Mouse (Mus musculus) cerebellum, adult 2 months (tissue): ENCODE data around the gene Olfr31. TPM values are rescaled to one million over a fixed set of nuclear protein-coding genes. Genes with fewer than 3 reads are reported as not detected.
A peak's percentile ranks its signal among the peaks of the same experiment; 100 is the strongest.

ENCODE experiments used
- DNase-seq, 2 experiments: peaks; one replicate each; pipeline ENCODE4 v3.0.0; 2021
- H3K27ac ChIP-seq: fragments of 200-500 bp; 2 replicates; pipeline ENCODE4 v1.5.1; 2012; ENCODE audit warnings: low read length, control low read depth, inconsistent platforms; ENCODE audit not compliant: insufficient read depth
- H3K27me3 ChIP-seq: fragments of 200-500 bp; 2 replicates; pipeline ENCODE4 v1.6.1; 2012; ENCODE audit warnings: inconsistent platforms, mild to moderate bottlenecking, low read length, moderate library complexity; ENCODE audit not compliant: control insufficient read depth, insufficient read depth
- H3K4me1 ChIP-seq: fragments of 200-500 bp; 2 replicates; pipeline ENCODE4 v1.6.1; 2011; ENCODE audit warnings: low read length; ENCODE audit not compliant: control insufficient read depth, insufficient read depth
- H3K4me3 ChIP-seq: fragments of 200-500 bp; replicated peaks from 2 replicates; pipeline ENCODE3; 2011; ENCODE audit warnings: mild to moderate bottlenecking, low read depth, low read length, control low read depth; ENCODE audit not compliant: insufficient read depth
- CTCF ChIP-seq: fragments of 200-500 bp; IDR thresholded peaks from 2 replicates; pipeline ENCODE4 v1.5.1; 2011; ENCODE audit warnings: low read depth, mild to moderate bottlenecking, control low read depth, low read length, moderate library complexity, borderline replicate concordance; ENCODE audit not compliant: insufficient read depth
- POLR2A ChIP-seq: fragments of 200-500 bp; IDR thresholded peaks from 2 replicates; pipeline ENCODE4 v1.6.1; 2011; ENCODE audit warnings: low read length, control low read depth, borderline replicate concordance; ENCODE audit not compliant: insufficient read depth
- WGBS: fragments of 180-500 bp; shearing (Covaris S2); methylation state at CpG from one replicate; pipeline ENCODE4 v1.1.7; 2018; 5-methylcytosine and 5-hydroxymethylcytosine counted together
- polyA plus RNA-seq: library from polyadenylated mRNA; depleted of rRNA; stranded (reverse); fragments of >200 nt; gene quantifications from 2 replicates; pipeline ENCODE4 v1.2.3, GENCODE M21; 2012; rRNA removed

Olfr31 gene
- 0.26 and 0.73 TPM in 2 replicates for polyA plus RNA-seq

GRCm38 (mm10) chr14:14322528-14322927, at the start of gene Olfr31:
Gene Olfr31, plus strand, starts transcription at chr14:14322828.
- Histone ChIP-seq H3K4me1 (no peaks in the 10 kb centered on the region), H3K27me3 (no peaks in the 10 kb centered on the region), H3K4me3 (no peak within 1 kb of the TSS), H3K27ac (no peak within 1 kb of the TSS)
- DNase-seq: no peak
- TF ChIP-seq CTCF: no peak
- no peak for TF ChIP-seq POLR2A

GRCm38 (mm10) chr14:14294426-14294825, 28.2 kb upstream of the Olfr31 start:
- TF ChIP-seq CTCF (peak; percentile 44; the same call in 1 of the 2 replicates), POLR2A (no peak)
- WGBS: 12% methylated on average over 7 of the region's 7 CpGs
- H3K27me3 ChIP-seq: no peaks in the 10 kb centered on the region
- peak overlapping the region; percentile 28 for H3K4me3 ChIP-seq
- DNase-seq: peak; percentile 63 to 69
- peak overlapping the region; percentile 72 for H3K27ac ChIP-seq
- peaks cover 4% of the 10 kb centered on the region; the same call in 1 of the 2 replicates for H3K4me1 ChIP-seq

- H3K4me3 ChIP-seq: peak overlapping the region; percentile 54
- no peaks in the 10 kb centered on the region for H3K4me1 ChIP-seq
- no peaks in the 10 kb centered on the region for H3K27me3 ChIP-seq
- peak; percentile 55 to 71 for DNase-seq
- WGBS: 34% methylated on average over 16 of the region's 16 CpGs
- no peak for TF ChIP-seq CTCF
- TF ChIP-seq POLR2A: peak; percentile 21; the same call in 1 of the 2 replicates
- H3K27ac ChIP-seq: peak overlapping the region; percentile 82
Observed at GRCm38 (mm10) chr14:14308938-14309337, 13.7 kb upstream of the Olfr31 start.

GRCm38 (mm10) chr14:14309416-14309815, 13.2 kb upstream of the Olfr31 start:
- Histone ChIP-seq H3K27me3 (no peaks in the 10 kb centered on the region), H3K4me1 (no peaks in the 10 kb centered on the region), H3K27ac (peak overlapping the region; percentile 82), H3K4me3 (peak overlapping the region; percentile 54)
- DNase-seq: peak in 1 of 2 experiments; percentile 18
- TF ChIP-seq CTCF: no peak
- TF ChIP-seq POLR2A: no peak
- 37% methylated on average over 14 of the region's 14 CpGs for WGBS

GRCm38 (mm10) chr14:14345113-14345871, 22.7 kb downstream of the Olfr31 start:
- 4% methylated on average over 39 of the region's 40 CpGs for WGBS
- peak; percentile 88 to 89 for DNase-seq
- Histone ChIP-seq H3K27me3 (no peaks in the 10 kb centered on the region), H3K4me1 (no peaks in the 10 kb centered on the region), H3K27ac (no peak overlapping the region; the same call in 1 of the 2 replicates), H3K4me3 (peak overlapping the region; percentile 81)
- TF ChIP-seq CTCF (peak; percentile 62; the same call in 1 of the 2 replicates), POLR2A (no peak)

GRCm38 (mm10) chr14:14345948-14346812, 23.6 kb downstream of the Olfr31 start, which contains the start of gene Il3ra:
Gene Il3ra, plus strand, starts transcription at chr14:14346275.
- WGBS: 3% methylated on average over 69 of the region's 69 CpGs

GRCm38 (mm10) chr14:14346813-14347100, 24.1 kb downstream of the Olfr31 start:
- H3K4me1 ChIP-seq: no peaks in the 10 kb centered on the region
- 30% methylated on average over 16 of the region's 16 CpGs for WGBS
- no peak overlapping the region for H3K4me3 ChIP-seq
- TF ChIP-seq CTCF: no peak
- no peak for TF ChIP-seq POLR2A
- peak in 1 of 2 experiments; percentile 24 for DNase-seq
- H3K27me3 ChIP-seq: no peaks in the 10 kb centered on the region
- no peak overlapping the region for H3K27ac ChIP-seq

More at GRCm38 (mm10) chr14:14345948-14346812, 23.6 kb downstream of the Olfr31 start, which contains the start of gene Il3ra:
- H3K27ac ChIP-seq: peak within 1 kb of the TSS; percentile 44; the same call in 1 of the 2 replicates
- 0 out of 2 replicates have a peak, but pooled peaks have one; percentile 38 for TF ChIP-seq POLR2A
- no peak for TF ChIP-seq CTCF
- no peaks in the 10 kb centered on the region for H3K27me3 ChIP-seq
- peak within 1 kb of the TSS; percentile 81 for H3K4me3 ChIP-seq
- H3K4me1 ChIP-seq: no peaks in the 10 kb centered on the region
- peak; percentile 70 to 71 for DNase-seq
